Mouse (Mus musculus) urinary bladder, postnatal 14 days (tissue): Measurements from ENCODE around the gene Miip.
"Not testable (repeated sequence)": the region's sequence is repeated elsewhere in the genome, so short reads cannot be mapped to it uniquely, and the experiment has no call there.

Experiments
- DNase-seq: peaks from one replicate; pipeline ENCODE4 v3.0.0; 2021; ENCODE audit warnings: low spot score

The Miip gene

DNA sequence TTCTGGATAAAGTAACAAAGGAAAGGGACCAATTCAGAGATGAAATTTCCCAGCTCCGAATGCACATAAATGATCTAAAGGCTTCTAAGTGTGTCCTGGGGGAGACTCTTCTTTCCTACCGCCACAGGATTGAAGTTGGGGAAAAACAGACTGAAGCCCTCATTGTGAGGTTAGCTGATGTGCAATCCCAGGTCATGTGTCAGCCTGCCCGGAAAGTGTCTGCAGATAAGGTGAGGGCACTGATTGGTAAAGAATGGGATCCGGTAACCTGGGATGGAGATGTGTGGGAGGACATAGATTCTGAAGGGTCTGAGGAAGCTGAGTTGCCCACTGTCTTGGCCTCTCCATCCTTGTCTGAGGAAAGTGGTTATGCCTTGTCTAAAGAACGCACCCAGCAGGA, 622 bp upstream of the Miip start:
- no peak for DNase-seq

DNA sequence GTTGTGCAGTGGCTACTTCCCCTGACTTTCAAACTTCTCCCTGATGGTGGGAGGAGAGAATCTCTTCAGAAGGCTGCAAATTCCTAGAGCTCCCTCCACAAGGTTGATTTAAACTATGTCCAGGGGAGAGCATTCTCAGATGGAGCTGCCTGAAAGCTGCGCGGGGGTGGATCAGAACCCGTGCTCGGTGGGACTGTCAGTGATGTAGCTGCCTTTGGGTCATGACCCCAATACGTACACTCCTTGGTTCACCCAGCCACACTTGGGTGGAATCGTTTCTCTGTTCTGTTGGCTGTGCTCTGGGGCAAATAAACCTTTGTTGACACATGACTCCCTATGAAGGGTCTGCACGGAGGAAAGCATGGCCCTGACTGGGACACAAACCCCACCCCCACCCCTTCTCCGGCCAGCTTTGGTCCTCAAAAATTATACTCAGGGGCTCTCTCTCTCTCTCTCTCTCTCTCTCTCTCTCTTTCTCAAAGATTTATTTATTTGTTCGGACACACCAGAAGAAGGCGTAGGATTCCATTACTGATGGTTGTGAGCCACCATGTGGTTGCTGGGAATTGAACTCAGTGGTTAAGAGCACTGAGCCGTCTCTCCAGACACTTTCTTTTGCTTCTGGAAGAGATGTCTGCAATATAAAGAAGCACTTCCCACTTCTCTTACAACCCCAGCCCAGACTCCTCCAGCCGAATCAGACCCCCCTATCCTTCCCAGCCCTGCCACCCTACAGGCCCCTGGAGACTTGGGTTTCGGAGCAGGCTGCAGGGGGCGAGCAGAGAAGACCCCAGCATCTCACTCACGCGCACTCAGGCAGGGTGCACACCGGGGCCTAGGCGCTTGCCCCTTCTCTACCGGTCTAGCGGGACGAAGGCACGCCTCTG, 810 bp downstream of the Miip start:
- DNase-seq = no peak

DNA sequence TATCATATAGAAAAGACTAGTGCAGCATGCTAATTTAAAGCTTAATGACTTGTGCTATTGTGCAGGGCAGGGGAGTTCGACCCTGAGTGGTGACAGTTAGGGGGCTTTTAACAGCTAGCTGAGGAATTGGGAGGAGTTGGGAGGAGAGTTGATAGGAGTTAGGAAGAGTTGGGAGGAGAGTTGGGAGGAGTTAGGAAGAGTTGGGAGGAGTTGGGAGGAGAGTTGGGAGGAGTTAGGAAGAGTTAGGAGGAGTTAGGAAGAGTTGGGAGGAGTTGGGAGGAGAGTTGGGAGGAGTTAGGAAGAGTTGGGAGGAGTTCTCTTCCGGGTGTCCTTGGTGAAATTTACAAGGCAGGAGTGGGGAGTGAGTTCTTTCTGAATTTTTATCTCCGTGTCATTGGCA, 1.8 kb downstream of the Miip start:
- DNase-seq = not testable (repeated sequence)

DNA sequence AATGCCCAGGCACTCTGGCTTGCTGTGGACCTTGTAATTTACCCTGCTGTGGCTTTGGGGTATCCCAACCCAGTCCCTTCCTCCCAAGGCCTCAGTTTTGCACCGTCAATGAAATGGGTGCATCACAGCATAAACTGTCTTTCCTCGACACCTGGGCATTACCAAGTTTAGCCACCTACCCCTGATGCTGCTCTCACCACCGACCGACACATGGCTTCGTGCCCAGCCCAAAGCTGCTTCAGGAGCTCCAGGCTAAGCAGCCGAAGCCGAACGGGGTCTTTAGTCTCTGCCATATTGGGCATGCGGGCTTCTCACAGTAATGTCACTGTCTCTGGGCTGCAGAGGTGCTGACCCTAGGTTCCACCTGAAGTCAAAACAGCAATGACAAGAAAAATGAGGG, 2.6 kb downstream of the Miip start:
- no peak for DNase-seq

DNA sequence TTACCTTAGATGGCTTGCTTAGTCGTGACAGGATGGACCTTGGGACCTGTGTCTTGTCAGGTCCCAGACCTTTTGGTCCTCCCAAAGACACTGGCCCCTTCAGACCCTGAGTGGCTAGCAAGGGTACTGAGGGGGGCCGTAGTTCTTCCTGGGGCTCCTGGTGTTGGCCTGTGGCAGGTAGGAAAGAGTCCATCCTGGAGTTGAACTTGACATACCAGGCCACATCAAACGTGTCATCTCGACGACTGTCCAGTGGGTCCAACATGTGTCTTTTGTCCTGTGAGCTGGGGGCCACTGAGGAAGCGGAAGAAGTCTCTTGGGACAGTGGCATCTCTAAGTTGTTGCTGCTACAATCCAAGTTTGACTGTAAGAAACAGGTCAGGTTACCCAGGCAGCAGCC, 3.0 kb downstream of the Miip start:
- no peak for DNase-seq

DNA sequence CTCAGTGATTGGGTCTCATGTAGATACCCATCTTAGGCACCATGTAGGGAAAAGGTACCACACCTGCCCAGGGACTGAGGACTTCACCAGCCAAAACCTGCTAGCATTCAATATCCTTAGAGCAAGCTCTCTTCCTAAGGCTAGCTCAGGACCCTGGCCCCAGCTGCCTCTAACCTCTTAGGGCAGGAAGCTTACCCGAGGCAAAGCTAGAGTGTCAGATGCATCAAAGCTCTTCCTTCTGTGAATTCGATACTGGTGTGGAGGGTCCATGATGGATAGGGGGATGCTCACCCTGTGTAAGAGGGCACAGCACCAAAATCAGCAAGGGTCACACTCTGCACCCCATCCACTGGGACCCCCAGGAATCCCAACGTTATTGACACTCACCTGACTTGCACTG, 6.6 kb downstream of the Miip start:
- DNase-seq = no peak

DNA sequence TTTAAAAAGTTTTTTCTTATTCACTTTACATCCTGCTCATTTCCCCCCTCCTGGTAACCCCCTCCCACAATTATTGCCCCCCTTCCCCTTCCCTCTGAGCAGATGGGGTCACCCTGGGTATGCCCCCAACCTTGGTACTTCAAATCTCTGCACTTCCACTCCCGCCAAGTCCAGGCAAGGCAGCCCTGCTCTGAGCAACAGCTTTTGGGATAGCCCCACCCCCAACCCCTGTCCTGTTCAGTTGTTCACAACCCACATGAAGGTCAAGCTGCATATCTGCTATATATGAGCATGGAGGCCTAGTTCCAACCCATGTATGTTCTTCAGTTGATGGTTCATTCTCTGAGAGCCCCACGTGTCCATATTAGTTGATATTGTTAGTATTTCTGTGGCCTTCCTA, 17.8 kb downstream of the Miip start:
- DNase-seq = no peak

DNA sequence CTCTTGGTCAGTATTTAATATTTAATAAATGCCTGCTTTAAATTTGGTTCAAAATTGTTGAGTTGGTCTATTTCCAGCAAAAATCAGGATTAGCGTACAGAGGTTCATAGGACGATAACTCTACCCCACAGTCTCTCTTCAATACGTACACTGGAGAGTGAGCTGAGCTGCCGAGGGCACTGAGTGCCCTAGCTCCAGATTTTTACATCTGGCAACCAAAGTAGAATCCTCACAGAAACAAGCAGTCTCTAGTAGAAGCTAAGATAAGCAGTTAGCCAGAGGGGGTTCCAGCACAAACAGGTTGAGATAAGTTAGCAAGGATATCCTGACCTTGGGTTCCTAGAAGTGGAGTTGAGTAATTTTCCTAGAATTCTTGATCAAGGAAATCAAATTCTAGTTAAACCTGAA, 20.0 kb downstream of the Miip start:
- DNase-seq = no peak

DNA sequence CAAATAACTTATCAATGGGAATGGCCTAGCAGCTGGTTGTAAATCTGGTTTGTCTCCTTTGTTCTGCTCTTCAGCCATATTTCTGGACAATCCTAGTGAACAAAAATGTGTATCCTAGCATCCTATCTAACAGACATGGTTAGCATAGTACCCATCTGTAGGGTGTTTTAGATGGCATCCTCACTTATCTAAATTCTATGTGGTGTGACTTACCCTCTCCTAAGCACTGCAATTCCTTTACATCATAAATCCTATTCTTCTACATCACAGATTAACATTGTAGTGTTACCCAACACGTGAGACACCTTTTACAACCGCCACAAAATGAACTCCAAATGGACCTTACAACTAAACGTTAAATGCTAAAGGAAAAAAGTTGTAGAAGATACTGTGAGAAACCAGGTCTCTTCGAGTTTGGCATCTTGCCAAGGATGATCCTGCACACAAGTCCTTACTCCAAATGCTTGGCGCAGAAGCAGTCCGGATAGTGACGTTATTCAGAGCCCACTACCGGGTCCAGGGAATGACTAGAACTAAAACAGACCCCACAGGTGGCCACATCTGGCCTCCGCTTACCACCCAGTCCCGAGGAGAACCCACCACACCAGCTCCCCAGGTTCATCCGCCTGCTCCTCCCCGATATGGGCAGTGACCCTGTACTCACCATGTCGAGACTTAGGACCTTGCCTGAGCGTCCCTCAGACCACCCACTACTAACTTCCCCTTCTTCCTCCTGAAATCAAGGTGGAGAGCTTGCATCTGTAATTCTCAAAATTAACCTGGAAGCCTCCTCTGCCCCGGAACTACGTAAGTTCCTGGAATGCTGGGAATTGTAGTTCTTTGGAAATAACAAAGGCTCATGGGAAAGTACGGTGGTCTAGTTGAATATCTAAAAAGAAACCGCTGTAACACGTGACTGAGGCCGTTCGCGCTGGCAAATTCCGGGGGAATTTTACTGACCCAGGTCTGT, 20.7 kb downstream of the Miip start, which contains the start of gene Zfp933:
Gene Zfp933 (minus strand): TSS at position 753 of the 970 bp plus-strand sequence.
- DNase-seq = peak; percentile 47

DNA sequence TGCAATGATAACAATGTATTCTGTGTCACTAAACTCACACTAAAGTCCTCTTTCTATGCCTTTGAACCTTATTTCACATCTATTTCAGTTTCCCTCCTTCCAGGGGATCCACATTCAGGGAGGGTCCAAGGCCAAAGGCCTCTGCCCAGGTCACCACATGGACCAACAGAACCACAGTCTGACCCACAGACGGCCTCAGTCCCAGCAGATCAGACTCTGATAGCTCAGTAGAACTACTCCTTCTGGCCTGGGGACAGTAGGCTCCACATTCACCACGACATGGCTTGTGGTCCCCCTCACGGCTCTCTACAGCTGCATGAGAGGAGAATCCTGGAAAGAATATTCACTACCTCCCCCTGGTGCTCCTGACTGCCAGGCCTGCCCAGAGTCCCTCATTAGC, 25.7 kb downstream of the Miip start:
- no peak for DNase-seq

DNA sequence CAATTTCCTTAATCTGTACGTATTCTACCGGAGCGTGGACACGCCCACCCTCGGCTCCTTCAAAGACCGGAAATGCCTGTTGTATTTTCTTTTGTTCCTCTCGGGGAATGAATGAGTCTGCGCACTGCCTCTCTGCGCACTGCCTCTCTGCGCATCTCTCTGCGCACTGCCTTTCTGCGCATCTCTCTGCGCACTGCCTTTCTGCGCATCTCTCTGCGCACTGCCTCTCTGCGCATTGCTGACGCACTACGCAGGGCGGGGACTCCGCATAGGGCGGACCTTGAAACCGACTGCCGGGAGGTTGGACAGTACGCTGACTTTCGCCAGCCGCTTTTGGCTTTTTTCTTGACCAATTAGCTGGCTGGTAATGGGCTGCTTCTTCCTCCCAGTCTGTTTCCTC, 29.3 kb downstream of the Miip start:
- peak; percentile 26 for DNase-seq

DNA sequence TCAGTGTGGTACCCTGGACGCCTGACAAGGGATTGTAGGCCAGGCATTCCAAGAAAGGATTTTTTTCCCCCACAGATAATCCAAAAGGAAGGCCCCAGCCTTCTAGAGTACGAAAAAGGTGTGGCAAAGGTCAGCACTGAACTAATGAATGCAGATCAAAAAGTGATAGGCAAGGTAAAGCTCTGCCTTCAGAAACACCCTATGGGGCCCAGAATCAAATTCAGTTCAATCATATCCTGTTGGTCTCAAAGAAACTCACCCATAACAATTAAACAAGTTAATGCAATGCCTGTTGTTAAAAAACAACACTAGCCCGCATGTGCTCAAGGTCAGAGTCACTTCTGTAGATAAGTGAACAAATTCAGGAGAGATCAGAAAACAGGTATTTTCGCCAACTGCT, 44.2 kb downstream of the Miip start:
- no peak for DNase-seq

DNA sequence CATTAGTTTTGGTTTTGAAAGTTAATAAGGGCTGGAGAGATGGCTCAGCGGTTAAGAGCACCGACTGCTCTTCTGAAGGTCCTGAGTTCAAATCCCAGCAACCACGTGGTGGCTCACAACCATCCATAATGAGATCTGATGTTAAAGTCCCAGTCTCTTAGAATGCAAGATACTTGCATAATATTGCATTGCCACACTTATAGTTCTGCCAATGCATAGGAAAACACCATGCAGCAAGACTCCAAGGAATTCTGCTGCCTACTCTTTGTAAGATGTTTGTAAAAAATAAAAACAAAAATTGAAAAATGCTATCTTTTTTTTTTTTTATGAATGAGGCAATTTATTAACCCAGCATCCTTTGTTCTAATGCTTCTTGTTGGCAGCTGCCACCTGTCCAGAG, 47.2 kb downstream of the Miip start:
- DNase-seq = not testable (repeated sequence)

DNA sequence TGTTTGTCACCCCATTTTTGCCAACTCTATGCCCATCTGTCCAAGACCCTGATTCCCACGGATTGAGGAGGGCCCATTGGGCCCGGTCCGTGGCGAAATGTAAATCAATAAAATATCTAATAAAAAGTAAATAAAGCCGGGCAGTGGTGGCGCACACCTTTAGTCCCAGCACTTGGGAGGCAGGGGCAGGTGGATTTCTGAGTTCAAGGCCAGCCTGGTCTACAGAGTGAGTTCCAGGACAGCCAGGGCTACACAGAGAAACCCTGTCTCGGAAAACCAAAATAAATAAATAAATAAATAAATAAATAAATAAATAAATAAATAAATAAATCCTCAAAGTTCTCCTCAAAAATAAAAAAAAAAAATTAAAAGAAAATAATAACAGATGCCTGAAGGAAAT, 49.0 kb downstream of the Miip start:
- not testable (repeated sequence) for DNase-seq

DNA sequence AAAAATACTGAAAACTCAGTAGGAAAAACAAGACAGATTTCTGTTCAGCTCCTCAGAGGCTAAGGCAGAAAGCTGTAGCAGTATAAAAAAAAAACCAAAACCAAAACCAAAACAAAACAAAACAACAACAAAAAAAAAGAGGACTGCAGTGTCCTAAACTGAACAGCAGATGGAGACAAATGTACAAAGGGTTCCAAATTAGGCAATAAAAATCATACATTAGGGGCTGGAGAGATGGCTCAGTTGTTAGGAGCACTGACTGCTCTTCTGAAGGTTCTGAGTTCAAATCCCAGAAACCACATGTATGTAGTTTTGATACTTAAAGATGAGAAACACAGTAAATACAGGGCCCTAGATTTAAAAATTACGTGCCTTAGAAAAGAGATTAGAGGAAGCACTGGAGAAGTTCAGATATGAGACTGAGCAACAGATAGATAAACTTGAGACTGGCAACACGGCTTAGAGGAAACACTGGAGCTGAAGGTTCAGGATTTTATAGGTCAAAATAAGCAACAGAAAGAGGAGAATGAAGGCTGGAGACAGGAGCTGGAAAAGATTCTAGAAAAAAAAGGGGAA, 53.9 kb downstream of the Miip start:
- no peak for DNase-seq

DNA sequence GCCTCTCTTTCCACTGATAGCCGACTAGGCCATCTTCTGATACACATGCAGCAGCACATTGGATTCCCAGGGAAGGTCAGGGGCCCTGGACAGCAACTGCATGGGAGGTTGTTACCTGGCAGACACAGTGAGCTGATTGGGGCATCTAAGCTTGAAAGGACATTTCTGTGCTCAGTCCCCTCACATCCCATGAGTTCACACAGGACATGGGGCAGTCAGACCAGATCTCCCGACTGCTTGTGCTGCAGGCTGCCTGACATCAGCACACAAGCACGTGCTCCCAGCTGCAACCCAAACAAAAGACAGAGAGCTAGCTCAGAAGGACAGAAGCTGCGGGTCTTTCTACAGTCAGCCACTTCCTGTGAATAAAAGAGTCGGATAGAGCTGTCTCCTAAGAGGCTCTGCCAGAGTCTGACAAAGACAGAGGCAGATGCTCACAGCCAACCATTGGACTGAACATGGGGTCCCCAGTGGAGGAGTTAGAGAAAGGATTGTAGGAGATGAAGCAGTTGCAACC, 55.3 kb downstream of the Miip start:
- no peak for DNase-seq
